14 mouse cellular contexts compared by ENCODE assay signal in genomic region chr1:85916830-85917450, GRCm38 (mm10). TPM values are rescaled to one million over a fixed set of nuclear protein-coding genes. Genes with fewer than 3 reads are reported as not detected.
DNase-seq lines count a peak whose midpoint lies in the region; ATAC-seq lines count a peak whose summit lies in the region.
"Had no signal": no experiment of that assay in that cellular context is flagged by ENCODE, and none has a peak within 500 bp of the region (broad histone marks: within the 10 kb centered on the region; RNA-seq: fewer than 3 reads in every experiment).

No protein-coding gene starts in this region.

- no peaks in the 10 kb centered on the region for H3K9me3 ChIP-seq in midbrain, embryonic 10.5 days (replicated peaks)
- H3K9me3 ChIP-seq: limb, embryonic 15.5 days; stomach, embryonic 15.5 days had no signal

- peak; percentile 85 for ATAC-seq in frontal cortex, adult (ENCODE audit: low TSS enrichment)
- ATAC-seq: CD4-positive, CD25-positive, alpha-beta regulatory T cell, adult 4 months; intestine, postnatal 0 days had no signal

- intact Hi-C loops in heart, postnatal 14 days (cut with DNase I): no loop called here

- H3K27me3 ChIP-seq in midbrain, embryonic 10.5 days (ENCODE audit: low read depth, poor library complexity, severe bottlenecking): no peaks in the 10 kb centered on the region
- H3K27me3 ChIP-seq: limb, embryonic 15.5 days; stomach, embryonic 15.5 days had no signal

- peak; percentile 84 for DNase-seq in right cerebral cortex, adult 18-20 months
- no peak for DNase-seq in right cerebral cortex, postnatal 14 days
- peak; percentile 78 for DNase-seq in midbrain, embryonic 10.5 days (ENCODE audit: low spot score)
- DNase-seq in telencephalon, adult 2 months (ENCODE audit: low read depth, low spot score): peak; percentile 89
- no peak for DNase-seq in adrenal gland, postnatal 4 days (ENCODE audit: low spot score in 2 of 2)
- DNase-seq in heart, postnatal 14 days: no peak
- DNase-seq in kidney, postnatal 25 days: no peak
- DNase-seq: gastrocnemius, postnatal 36 days had no signal

- no peaks in the 10 kb centered on the region for H3K36me3 ChIP-seq in midbrain, embryonic 10.5 days
- H3K36me3 ChIP-seq: limb, embryonic 15.5 days; stomach, embryonic 15.5 days had no signal

- H3K4me1 ChIP-seq in midbrain, embryonic 10.5 days: peaks cover 29% of the 10 kb centered on the region
- H3K4me1 ChIP-seq: stomach, embryonic 15.5 days had no signal

- WGBS in midbrain, embryonic 10.5 days: 19% methylated on average over 4 of the region's 4 CpGs

- H3K4me3 ChIP-seq in midbrain, embryonic 10.5 days: no peak overlapping the region
- H3K4me3 ChIP-seq: limb, embryonic 15.5 days; stomach, embryonic 15.5 days had no signal

- H3K27ac ChIP-seq in midbrain, embryonic 10.5 days (replicated peaks): peak overlapping the region; percentile 71
- H3K27ac ChIP-seq: limb, embryonic 15.5 days; stomach, embryonic 15.5 days had no signal

RNA-seq across cellular contexts. Expression of gene 4933407L21Rik, which starts 11.3 kb away (rescaled TPM):
- polyA plus RNA-seq in midbrain, embryonic 10.5 days (2016; fragmentation: Nextera tagmentation; extraction: Ambion mirVana): 0.20 and 1.0 TPM in 2 replicates
- 1 to 10 TPM in 1 of 2 experiments, under 1 TPM in 1; 0.45 to 1.1 TPM for total RNA-seq in adrenal gland, postnatal 4 days (2021)
- not detected for total RNA-seq in heart, postnatal 14 days (2021)
- total RNA-seq: common myeloid progenitor, adult 5-6 weeks; gastrocnemius, postnatal 36 days had no signal

RNA-seq across cellular contexts. Expression of gene Itm2c, which starts 22.9 kb away (rescaled TPM):
- 121 and 137 TPM in 2 replicates for polyA plus RNA-seq in midbrain, embryonic 10.5 days (2016; fragmentation: Nextera tagmentation; extraction: Ambion mirVana)
- total RNA-seq in adrenal gland, postnatal 4 days (2021): 100 to 1,000 TPM; 412 to 422 TPM
- total RNA-seq in heart, postnatal 14 days (2021): 10 to 100 TPM; 87.2 to 93.8 TPM

RNA-seq across cellular contexts. Expression of gene Gpr55, which starts 43.9 kb away (rescaled TPM):
- polyA plus RNA-seq in midbrain, embryonic 10.5 days (2016; fragmentation: Nextera tagmentation; extraction: Ambion mirVana): not detected in 2 replicates
- under 1 TPM; 0.59 to 0.73 TPM for total RNA-seq in adrenal gland, postnatal 4 days (2021)
- total RNA-seq in heart, postnatal 14 days (2021): not detected
- total RNA-seq: common myeloid progenitor, adult 5-6 weeks; gastrocnemius, postnatal 36 days had no signal

Comparison
In these comparisons a context has a peak if more than half of its experiments do, and no peak if none do; other contexts are left out.
1. DNase-seq: peak in right cerebral cortex, adult 18-20 months (single experiment), midbrain, embryonic 10.5 days (single experiment) and telencephalon, adult 2 months (single experiment); none in right cerebral cortex, postnatal 14 days (single experiment), adrenal gland, postnatal 4 days (0 of 2), heart, postnatal 14 days (0 of 2) and kidney, postnatal 25 days (0 of 2).
2. RNA of gene Itm2c, which starts 22.9 kb away (total RNA-seq): 412 to 422 TPM in adrenal gland, postnatal 4 days; 87.2 to 93.8 TPM in heart, postnatal 14 days; every median in the first group is over 4 times any median in the second.